Mouse (Mus musculus) ES-E14 (cell line): ENCODE measurements around the gene Chmp5.

Experiments used
- CHD2 ChIP-seq: IDR thresholded peaks from 2 replicates; pipeline ENCODE4 v1.6.1; 2014; ENCODE audit warnings: mild to moderate bottlenecking, low read depth, low read length, inconsistent platforms
- MAFK ChIP-seq: IDR thresholded peaks from 2 replicates; pipeline ENCODE4 v1.6.1; 2014; ENCODE audit warnings: mild to moderate bottlenecking, low read depth, low read length, inconsistent platforms; ENCODE audit not compliant: insufficient read depth

DNA sequence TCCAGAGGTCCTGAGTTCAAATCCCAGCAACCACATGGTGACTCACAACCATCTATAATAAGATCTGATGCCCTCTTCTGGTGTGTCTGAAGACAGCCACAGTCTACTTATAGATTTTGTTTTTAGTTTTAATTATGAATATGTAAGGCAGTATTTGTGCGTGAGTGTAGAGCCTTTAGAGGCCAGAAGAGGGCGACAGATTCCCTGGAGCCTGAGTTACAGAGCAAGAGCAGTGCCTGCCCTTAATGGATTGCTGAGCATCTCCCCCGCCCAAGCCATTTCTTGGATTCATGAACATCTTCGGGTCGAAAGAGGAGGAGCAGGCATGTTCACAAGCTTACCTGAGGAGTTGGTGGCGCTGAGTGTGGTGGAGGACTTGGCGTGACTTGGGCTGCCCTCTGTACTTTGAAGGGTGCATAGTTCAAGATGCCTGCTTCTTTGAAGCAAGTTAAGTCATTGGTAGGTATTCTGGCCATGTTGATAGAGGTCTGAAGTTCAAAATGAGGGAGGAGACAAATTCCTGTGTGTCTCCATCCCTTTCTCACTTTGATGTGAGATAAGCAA is 31.5 kb upstream of the Chmp5 start:
- TF ChIP-seq CHD2 (no peak), MAFK (no peak)
